ENCODE assay signal across 8 mouse cellular contexts in genomic region chr8:70268799-70269565, GRCm38 (mm10). TPM values are rescaled to one million over a fixed set of nuclear protein-coding genes. Genes with fewer than 3 reads are reported as not detected.
A peak's percentile ranks its signal among the peaks of the same experiment; 100 is the strongest.
DNase-seq lines count a peak whose midpoint lies in the region; ATAC-seq and TF ChIP-seq lines count a peak whose summit lies in the region.

No protein-coding gene starts in this region.

- H3K27ac ChIP-seq in heart, embryonic 11.5 days (ENCODE audit: low read depth, low read length), result peak overlapping the region; percentile 46
- peak overlapping the region; percentile 73 for H3K27ac ChIP-seq in bone marrow macrophage, adult 2 months (ENCODE audit: insufficient read depth, low read depth, low read length)

- no peak for DNase-seq in heart, adult 11 months
- peak; percentile 36 to 39 for DNase-seq in B cell, adult 2 months
- DNase-seq in layer of hippocampus, postnatal 25 days (ENCODE audit: extremely low spot score in 1 of 2, low spot score in 1 of 2), result peak; percentile 23 to 41
- no peak for DNase-seq in spleen, postnatal 4 days (ENCODE audit: low spot score in 2 of 2)
- DNase-seq in adrenal gland, adult 2 months, result no peak

- peaks cover 11% of the 10 kb centered on the region for H3K36me3 ChIP-seq in heart, embryonic 11.5 days (ENCODE audit: control insufficient read depth, insufficient read depth, low read length)

- peak; percentile 75 for TF ChIP-seq CTCF in bone marrow macrophage, adult 2 months (IDR thresholded peaks at IDR 0.05; ENCODE audit: low read depth, low read length)

- no peaks in the 10 kb centered on the region for H3K27me3 ChIP-seq in heart, embryonic 11.5 days (ENCODE audit: control insufficient read depth, insufficient read depth, low read length)

- H3K9ac ChIP-seq in heart, embryonic 11.5 days (ENCODE audit: low read depth, low read length), result no peak overlapping the region

- ATAC-seq in heart, embryonic 11.5 days (replicated peaks; ENCODE audit: insufficient number of reproducible peaks, low FRiP score, low TSS enrichment), result no peak
- peak; percentile 49 for ATAC-seq in megakaryocyte progenitor cell, adult 5-6 weeks (replicated peaks; ENCODE audit: poor library complexity)

- no peak for TF ChIP-seq POLR2A in bone marrow macrophage, adult 2 months (IDR thresholded peaks at IDR 0.05; ENCODE audit: borderline replicate concordance, low read depth, low read length)

- H3K4me2 ChIP-seq in heart, embryonic 11.5 days, result no peak overlapping the region

- H3K4me3 ChIP-seq in heart, embryonic 11.5 days (ENCODE audit: low read depth, low read length), result no peak overlapping the region
- no peak overlapping the region for H3K4me3 ChIP-seq in bone marrow macrophage, adult 2 months (ENCODE audit: insufficient read depth, low read length)

- H3K9me3 ChIP-seq in heart, embryonic 11.5 days (replicated peaks; ENCODE audit: control insufficient read depth, low read length), result no peaks in the 10 kb centered on the region

- H3K4me1 ChIP-seq in heart, embryonic 11.5 days (ENCODE audit: control insufficient read depth, insufficient read depth, low read length), result peaks cover 2% of the 10 kb centered on the region; the same call in 1 of the 2 replicates
- peaks cover 53% of the 10 kb centered on the region for H3K4me1 ChIP-seq in bone marrow macrophage, adult 2 months (ENCODE audit: control insufficient read depth, insufficient read depth, low read length)

- 44% methylated on average over 11 of the region's 11 CpGs for WGBS in heart, embryonic 11.5 days (ENCODE audit: insufficient replicate concordance)

RNA-seq across cellular contexts. Expression of gene Homer3, which starts 13.6 kb away (rescaled TPM):
- 25.5 and 30.0 TPM in 2 replicates for polyA plus RNA-seq in heart, embryonic 11.5 days (2014; fragmentation: Nextera tagmentation; extraction: Ambion mirVana)
- polyA plus RNA-seq in bone marrow macrophage, adult 2 months (2012; ENCODE audit: insufficient read depth, insufficient read length, missing spikeins), result 27.4 and 29.3 TPM in 2 replicates
- 10 to 100 TPM; 84.4 to 86.0 TPM for total RNA-seq in layer of hippocampus, postnatal 25 days (2021)
- 4.2 and 5.8 TPM in 2 replicates for total RNA-seq in megakaryocyte progenitor cell, adult 5-6 weeks (2015)
- 8.9 and 9.9 TPM in 2 replicates for total RNA-seq in megakaryocyte progenitor cell, adult 5-6 weeks (2017)
- 10 to 100 TPM; 16.0 to 21.8 TPM for total RNA-seq in adrenal gland, adult 2 months (2021)
- 56.8 and 68.4 TPM in 2 replicates for polyA plus RNA-seq in adrenal gland, adult 2 months (2012; rRNA removed)

RNA-seq across cellular contexts. Expression of gene Ddx49, which starts 33.3 kb away (rescaled TPM):
- 36.4 and 37.6 TPM in 2 replicates for polyA plus RNA-seq in heart, embryonic 11.5 days (2014; fragmentation: Nextera tagmentation; extraction: Ambion mirVana)
- 23.9 and 24.3 TPM in 2 replicates for polyA plus RNA-seq in bone marrow macrophage, adult 2 months (2012; ENCODE audit: insufficient read depth, insufficient read length, missing spikeins)
- 10 to 100 TPM; 44.7 to 47.5 TPM for total RNA-seq in layer of hippocampus, postnatal 25 days (2021)
- 42.7 and 44.7 TPM in 2 replicates for total RNA-seq in megakaryocyte progenitor cell, adult 5-6 weeks (2015)
- total RNA-seq in megakaryocyte progenitor cell, adult 5-6 weeks (2017), result 163 and 172 TPM in 2 replicates
- 10 to 100 TPM; 57.7 to 69.5 TPM for total RNA-seq in adrenal gland, adult 2 months (2021)
- 53.3 and 62.5 TPM in 2 replicates for polyA plus RNA-seq in adrenal gland, adult 2 months (2012; rRNA removed)

RNA-seq across cellular contexts. Expression of gene Cope, which starts 33.3 kb away (rescaled TPM):
- polyA plus RNA-seq in heart, embryonic 11.5 days (2014; fragmentation: Nextera tagmentation; extraction: Ambion mirVana), result 307 and 329 TPM in 2 replicates
- 119 and 139 TPM in 2 replicates for polyA plus RNA-seq in bone marrow macrophage, adult 2 months (2012; ENCODE audit: insufficient read depth, insufficient read length, missing spikeins)
- 100 to 1,000 TPM; 123 to 141 TPM for total RNA-seq in layer of hippocampus, postnatal 25 days (2021)
- total RNA-seq in megakaryocyte progenitor cell, adult 5-6 weeks (2015), result 214 and 223 TPM in 2 replicates
- 129 and 151 TPM in 2 replicates for total RNA-seq in megakaryocyte progenitor cell, adult 5-6 weeks (2017)
- total RNA-seq in adrenal gland, adult 2 months (2021), result 100 to 1,000 TPM; 203 to 233 TPM
- polyA plus RNA-seq in adrenal gland, adult 2 months (2012; rRNA removed), result 491 and 579 TPM in 2 replicates

RNA-seq across cellular contexts. Expression of gene Armc6, which starts 34.7 kb away (rescaled TPM):
- polyA plus RNA-seq in heart, embryonic 11.5 days (2014; fragmentation: Nextera tagmentation; extraction: Ambion mirVana), result 17.6 and 17.8 TPM in 2 replicates
- polyA plus RNA-seq in bone marrow macrophage, adult 2 months (2012; ENCODE audit: insufficient read depth, insufficient read length, missing spikeins), result 5.0 and 6.6 TPM in 2 replicates
- 10 to 100 TPM; 43.4 to 49.4 TPM for total RNA-seq in layer of hippocampus, postnatal 25 days (2021)
- total RNA-seq in megakaryocyte progenitor cell, adult 5-6 weeks (2015), result 7.1 and 9.2 TPM in 2 replicates
- 3.2 and 5.3 TPM in 2 replicates for total RNA-seq in megakaryocyte progenitor cell, adult 5-6 weeks (2017)
- total RNA-seq in adrenal gland, adult 2 months (2021), result 10 to 100 TPM; 10.8 to 11.5 TPM
- 17.4 and 21.2 TPM in 2 replicates for polyA plus RNA-seq in adrenal gland, adult 2 months (2012; rRNA removed)

RNA-seq across cellular contexts. Expression of gene Sugp2, which starts 35.0 kb away (rescaled TPM):
- polyA plus RNA-seq in heart, embryonic 11.5 days (2014; fragmentation: Nextera tagmentation; extraction: Ambion mirVana), result 23.0 and 26.2 TPM in 2 replicates
- polyA plus RNA-seq in bone marrow macrophage, adult 2 months (2012; ENCODE audit: insufficient read depth, insufficient read length, missing spikeins), result 24.3 and 26.5 TPM in 2 replicates
- total RNA-seq in layer of hippocampus, postnatal 25 days (2021), result 100 to 1,000 TPM; 107 to 133 TPM
- 32.2 and 53.8 TPM in 2 replicates for total RNA-seq in megakaryocyte progenitor cell, adult 5-6 weeks (2015)
- 44.2 and 45.7 TPM in 2 replicates for total RNA-seq in megakaryocyte progenitor cell, adult 5-6 weeks (2017)
- total RNA-seq in adrenal gland, adult 2 months (2021), result 10 to 100 TPM; 31.8 to 31.9 TPM
- polyA plus RNA-seq in adrenal gland, adult 2 months (2012; rRNA removed), result 34.8 and 36.2 TPM in 2 replicates

Comparison
In these comparisons a context has a peak if more than half of its experiments do, and no peak if none do; other contexts are left out.
1. DNase-seq: peak in B cell, adult 2 months (2 of 2) and layer of hippocampus, postnatal 25 days (2 of 2); none in heart, adult 11 months (single experiment), spleen, postnatal 4 days (0 of 2) and adrenal gland, adult 2 months (single experiment).